Mouse (Mus musculus) left cerebral cortex, postnatal 36 days (tissue): ENCODE data around the gene Prkcb. TPM values are rescaled to one million over a fixed set of nuclear protein-coding genes. Genes with fewer than 3 reads are reported as not detected.

Experiments
- DNase-seq, 2 experiments: peaks; one replicate each; pipeline ENCODE4 v3.0.0; 2021 to 2022; ENCODE audit warnings: low spot score in 2 of 2, mixed read lengths in 1 of 2
- intact Hi-C: fragments of 180-260 bp; cut with DNase I; formaldehyde crosslinking; loops from one replicate; pipeline ENCODE4 v1.15.1; 2025
- total RNA-seq, 2 experiments: library from RNA; stranded (reverse); gene quantifications; 2 replicates each; pipeline ENCODE4 v1.2.3; 2021

The Prkcb gene
- total RNA-seq, 2 experiments from 2014 or later = 978 to 1,072 TPM

DNA sequence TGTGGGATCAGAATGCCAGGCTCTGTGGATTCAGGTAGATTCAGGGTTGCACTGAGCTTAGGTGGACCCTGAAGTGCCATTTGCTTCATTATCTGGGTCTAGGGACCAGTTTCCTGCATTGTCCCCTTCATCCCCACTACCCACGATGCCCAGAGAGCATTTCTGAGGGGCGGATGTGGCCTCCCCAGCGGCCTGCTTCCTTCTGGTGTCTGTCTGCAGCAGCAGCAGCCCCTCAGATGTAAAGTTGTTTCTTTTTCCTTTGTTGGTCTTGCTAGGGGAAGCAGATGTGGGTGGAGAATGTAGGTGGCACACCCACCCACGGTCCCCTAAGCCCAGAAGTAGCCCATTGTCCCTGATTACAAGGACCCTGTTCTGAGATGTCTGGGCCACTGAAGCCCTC, 99.3 kb downstream of the Prkcb start:
- intact Hi-C loops = loop anchor here (5.0 kb wide), 1 partner anchor 96 kb away; no protein-coding TSS in a partner anchor
- no peak for DNase-seq

DNA sequence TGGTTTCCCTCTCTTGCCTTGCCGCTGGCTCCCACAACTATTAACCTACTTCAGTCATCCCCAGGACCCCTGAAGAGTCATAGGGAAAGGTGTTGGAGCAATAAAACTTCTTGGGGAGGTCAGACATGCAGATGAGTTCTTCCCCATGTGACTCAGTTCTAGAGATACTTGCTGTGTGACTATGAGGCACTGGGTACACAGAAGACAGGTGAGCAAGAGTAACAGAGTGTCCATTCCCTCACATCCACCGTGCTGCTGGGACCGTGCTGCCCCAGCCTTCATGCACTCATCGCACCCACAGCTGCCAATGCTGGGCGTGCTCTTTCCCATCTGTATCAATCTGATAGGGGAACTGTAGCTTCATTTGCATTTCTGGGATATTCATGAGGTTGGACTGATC, 100.3 kb downstream of the Prkcb start:
- intact Hi-C loops = loop anchor here (5.0 kb wide), 1 partner anchor 97 kb away; no protein-coding TSS in a partner anchor
- no peak for DNase-seq

DNA sequence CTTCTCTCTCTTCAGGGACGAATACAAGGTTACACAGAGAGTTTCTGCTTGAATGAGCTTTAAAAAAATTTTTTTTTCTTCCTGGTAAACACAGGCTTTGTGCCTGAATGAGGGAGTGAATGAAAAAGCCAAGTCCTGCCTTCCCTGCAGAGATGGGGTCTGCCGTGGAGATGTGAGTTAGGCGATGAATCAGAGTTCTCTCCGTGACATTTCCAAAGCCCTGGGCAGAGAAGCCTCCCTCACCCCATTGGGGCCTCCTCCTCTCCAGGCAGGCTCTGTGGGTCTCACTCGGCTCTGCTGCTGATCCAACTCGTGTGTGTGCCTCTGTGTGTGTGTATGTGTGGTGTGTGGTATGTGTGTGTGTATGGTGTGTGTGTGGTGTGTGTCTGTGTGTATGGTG, 101.1 kb downstream of the Prkcb start:
- intact Hi-C loops = loop anchor here (5.0 kb wide), 1 partner anchor 97 kb away; no protein-coding TSS in a partner anchor

DNA sequence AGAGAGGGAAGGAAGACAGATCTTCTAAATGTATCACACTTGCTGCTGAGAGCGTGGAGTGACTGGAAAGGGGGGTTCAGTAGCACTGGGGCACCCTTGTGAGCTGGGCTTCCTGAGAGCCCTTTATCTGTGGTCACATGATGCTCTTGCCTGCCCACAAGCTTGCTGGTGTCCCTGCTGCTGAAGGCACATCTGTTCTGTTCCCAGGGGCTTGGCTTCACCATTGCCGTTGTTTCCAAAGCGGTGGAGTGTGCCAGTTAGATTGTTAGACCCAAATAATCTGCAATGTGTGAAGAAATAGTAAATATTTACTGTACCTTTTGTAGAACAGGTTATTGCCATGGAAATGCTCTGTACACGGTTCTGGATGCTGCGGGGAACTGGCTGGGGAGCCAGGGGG, 101.6 kb downstream of the Prkcb start:
- intact Hi-C loops = no loop called here
- no peak for DNase-seq

More for the DNA sequence above, 101.1 kb downstream of the Prkcb start:
- DNase-seq = no peak

DNA sequence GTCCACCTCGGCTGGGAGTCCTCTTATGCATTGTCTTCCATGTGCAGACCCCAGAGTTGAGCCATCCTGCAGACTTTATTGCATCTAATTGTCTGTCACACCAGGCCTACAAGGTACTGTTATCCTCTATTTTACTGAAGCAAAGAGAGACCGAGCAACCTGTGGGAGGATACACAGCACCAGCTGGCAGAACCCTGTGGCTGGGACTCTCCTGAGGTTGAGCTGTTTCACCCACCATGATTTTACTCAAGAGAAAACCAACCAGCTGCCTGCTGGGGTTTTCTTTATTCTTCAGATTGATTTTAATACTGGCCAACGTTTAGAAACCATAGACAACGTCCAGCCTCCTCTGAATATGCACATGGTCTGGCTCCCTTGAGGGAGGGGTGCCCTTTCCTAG, 102.1 kb downstream of the Prkcb start:
- no peak for DNase-seq
- intact Hi-C loops = no loop called here

DNA sequence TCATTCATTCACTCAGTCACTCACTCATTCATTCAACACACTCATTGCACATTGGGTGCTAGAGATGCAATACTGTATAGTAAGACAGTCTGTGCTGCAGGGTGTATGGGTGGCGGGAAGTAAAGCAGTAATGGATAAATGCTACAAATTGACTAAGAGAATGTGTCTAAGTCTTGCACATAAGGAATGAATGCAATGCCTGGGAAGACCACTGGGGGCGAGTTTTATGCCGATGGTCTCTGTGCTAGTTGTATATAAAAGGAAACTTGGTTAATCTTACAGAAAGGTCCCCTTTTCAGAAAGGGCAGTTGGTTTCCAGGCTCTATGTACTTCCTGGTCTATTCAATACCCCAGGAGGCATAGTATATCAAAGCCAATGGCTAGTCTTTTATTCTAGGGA, 102.8 kb downstream of the Prkcb start:
- intact Hi-C loops = no loop called here
- DNase-seq = no peak

DNA sequence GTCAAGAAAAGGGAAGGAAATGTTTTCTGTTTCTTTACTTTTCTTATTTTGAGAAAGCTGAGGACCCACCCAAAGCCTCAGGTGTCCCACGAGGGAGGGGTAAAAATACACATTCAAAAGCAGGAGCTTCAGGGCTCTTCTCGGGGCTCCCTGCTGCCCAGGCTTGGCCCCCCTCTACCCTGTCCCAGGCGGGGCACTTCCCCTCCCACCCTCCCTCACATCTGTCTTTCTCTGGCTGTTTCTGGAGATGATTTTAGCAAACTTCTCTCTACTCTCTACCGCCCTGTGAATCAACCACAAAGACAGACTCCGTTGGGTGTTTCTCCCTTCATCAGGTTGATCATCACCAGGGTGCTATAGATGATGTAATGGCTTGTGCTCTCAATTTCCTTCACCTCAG, 105.4 kb downstream of the Prkcb start:
- intact Hi-C loops = no loop called here
- no peak for DNase-seq

DNA sequence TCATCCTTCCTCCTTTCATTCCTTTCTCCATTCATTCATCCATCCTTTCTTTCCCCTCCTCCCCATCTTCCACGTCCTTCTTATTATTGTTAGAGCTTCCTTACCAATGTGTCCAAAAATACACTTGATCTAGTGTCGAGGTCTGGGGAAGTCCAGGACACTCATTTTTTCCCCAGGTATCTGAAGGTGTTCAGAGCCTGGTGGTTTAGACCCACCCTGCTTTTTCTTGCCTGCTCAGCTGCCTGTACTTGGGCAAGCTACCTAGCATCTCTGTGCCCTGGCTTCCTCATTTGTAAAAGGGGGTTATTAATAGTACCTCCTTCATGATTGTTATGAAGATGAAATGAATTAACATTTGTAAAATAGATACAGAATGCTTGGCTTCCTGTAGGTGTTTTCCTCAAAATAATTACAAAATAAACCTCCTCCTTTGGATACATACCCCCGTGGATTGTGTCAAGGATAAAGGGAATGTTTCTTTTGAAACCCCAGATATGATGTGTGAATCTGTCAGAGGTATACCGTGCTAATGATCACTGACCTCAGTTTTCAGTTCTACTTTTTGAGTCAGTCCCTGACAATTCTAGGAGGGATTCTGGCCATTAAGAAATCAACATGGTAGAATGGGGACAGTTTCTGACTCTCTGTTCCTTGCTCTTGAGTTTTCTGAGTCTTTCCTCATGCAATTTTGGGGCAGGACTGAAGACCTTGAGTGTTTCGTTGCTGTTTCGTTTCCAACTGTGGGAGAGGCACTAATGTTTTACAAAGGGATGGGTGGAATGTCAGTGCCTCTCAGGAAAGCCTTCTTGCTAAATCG, 106.8 kb downstream of the Prkcb start:
- DNase-seq = no peak
- intact Hi-C loops = no loop called here

DNA sequence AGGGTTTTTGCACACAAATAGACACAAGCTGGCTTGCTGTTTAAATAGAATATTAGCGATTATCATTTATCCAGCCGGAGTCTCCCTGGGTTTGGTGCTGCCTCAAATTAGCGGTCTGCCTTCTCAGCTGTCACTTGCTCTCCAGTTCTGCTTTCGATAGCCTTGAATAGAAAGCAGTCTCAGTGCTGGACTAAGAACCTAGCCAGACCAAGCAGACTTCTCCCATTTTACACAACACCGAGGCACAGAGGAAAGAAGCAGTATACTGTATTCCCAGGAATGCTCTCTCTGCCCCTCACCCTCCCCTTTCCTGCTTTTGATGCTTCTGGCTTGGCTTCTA, 107.4 kb downstream of the Prkcb start:
- DNase-seq = no peak
- intact Hi-C loops = no loop called here

DNA sequence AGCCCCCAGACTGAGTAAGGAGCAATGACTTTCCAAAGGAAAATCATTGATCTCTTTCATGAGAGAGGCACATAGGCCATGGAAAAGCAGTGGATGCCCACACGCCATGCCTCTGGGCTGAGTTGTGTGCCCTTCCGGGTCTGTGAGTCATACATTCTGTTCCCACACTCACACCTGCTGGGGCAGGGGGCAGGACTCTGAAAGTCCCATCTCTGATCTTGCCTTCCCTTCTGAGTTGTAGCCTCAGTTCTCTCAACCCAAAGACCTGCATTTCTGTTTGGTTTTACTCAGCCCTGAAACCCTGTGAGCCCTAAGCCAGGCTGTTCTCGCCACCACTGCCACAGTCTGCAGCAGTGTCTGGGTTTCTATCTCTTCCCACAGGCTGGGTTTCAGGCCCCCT, 109.1 kb downstream of the Prkcb start:
- DNase-seq = no peak
- intact Hi-C loops = no loop called here

DNA sequence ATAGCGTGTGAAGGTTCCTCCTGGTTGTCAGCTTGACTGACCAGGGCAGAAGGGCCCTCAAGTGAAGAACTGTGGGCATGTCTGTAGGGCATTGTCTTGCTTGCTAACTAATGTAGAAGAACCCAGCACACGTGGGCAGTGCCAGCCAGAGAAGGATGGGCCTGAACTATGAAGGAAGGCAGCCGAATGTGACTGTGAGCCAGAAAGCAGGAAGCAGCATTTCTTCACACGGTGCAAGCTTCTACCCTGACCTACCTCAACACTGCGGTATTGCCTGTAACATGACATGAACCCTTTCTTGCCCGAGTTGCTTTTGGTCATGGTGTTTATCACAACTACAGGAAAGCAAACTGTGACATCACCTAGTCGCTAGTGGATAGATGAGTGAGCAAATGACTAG, 113.5 kb downstream of the Prkcb start:
- intact Hi-C loops = no loop called here
- DNase-seq = no peak

DNA sequence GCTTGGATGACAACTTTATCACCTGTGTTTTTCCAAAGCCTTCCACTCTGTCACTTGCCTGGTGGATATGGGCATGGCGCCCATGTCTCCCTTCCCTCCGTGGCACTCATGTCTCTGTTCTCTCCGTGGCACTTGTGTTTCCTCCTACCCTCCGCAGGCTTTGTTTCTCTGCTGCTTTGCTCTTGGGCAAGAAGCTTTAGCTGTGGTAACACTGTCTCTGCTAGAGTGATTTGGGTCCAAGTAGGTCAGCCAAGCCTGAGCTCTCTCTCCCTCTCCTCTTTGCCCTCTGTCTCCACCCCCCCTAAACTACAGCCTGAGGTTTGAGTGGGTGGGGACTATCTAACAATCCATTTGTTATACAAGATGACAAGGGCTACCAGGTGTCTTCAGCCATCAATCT, 114.8 kb downstream of the Prkcb start:
- DNase-seq = no peak
- intact Hi-C loops = no loop called here

DNA sequence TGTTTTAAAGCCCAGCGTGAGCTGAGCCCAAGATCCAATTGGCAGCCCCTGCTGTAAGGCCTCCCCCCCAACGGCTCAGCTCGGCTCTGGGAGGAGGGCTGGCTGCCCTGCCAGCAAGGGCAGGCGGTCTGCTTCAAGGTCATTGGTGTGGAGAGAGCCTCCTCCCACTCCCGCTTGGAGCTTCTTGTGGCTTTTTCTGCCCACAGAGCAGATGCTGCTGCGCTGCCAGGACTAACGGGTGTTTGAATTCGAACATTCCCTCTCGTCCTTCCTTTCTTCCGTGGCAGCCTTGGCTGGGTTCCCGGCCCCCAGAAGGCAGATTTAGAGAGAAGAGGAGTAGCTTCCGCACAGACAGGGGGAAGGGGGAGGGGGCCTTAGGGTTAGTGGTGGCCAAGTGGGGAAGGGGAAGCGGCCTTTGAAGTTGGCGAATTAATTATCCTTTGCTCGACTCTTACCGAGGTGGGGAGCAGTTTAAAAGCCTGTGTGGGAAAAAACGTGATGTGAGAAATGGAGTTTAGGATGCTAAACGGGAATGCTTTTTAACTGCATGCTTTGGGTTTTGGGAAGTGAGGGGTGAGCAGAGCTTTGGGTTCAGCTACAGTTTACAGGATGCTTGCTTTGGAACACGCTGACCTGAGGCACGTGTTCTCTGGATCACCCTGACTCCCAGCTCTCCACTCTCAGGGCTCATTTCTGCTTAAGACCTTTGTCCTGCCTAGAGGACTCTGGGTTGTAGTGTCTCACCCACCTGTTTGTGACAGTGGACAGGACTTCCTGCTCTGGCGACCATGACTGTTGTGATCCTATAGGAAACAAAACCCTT, 116.2 kb downstream of the Prkcb start:
- DNase-seq = peak; percentile 88 to 89
- intact Hi-C loops = no loop called here

DNA sequence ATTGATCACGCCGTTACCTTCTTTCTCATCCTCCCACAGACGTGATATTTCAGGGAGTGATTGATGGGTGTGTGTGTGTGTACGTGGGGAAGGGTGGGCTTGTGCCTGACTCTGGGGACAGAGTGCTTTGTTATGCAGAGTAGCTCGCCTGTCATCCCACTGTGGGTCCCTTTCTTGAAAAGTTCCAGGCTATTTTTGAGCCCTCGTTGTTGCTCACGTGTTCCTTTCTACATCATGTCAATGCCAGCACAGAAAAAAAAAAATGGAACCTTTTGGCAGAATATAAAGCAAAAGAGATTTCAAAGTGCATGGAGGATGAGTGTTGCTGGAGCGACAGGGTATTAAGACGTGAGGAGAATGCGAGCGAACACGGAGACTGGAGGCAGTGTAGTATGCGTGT, 118.1 kb downstream of the Prkcb start:
- peak in 1 of 2 experiments; percentile 33 for DNase-seq
- intact Hi-C loops = no loop called here

DNA sequence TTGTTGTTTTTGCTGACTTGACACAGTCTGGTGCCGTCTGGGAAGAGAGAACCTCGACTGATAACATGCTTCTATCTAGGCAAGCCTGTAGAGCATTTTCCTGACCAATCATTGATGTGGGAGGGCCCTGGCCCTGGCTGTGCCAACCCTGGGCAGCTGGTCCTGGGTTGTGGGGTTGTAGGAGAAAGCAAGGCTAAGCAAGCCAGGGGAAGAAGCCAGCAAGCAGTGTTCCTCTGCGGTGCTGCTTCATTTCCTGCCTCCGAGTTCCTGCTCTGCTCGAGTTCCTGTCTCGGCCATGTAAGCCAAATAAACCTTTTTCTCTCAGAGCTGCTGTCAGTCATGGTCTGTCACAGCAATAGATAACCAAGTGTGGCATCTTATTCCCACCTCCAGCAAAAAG, 121.4 kb downstream of the Prkcb start:
- DNase-seq = no peak
- intact Hi-C loops = no loop called here

DNA sequence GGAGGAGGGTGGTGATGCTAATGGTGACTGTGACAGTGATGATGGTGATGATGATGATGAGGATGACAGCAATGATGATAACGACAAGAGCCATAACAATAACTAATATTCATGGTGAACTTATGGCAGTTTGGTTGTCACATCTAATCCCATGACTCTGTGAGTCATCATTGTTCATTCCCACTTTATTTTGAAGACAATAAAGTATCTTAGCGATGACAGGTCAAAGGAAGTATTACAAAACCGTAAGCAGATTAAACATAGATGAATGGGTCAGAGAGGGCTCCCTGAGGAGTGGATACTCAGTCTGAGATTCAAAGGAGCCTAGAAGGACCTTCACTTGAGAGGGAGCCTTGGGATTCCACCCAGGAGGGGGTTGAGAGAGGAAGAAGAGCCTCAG, 122.3 kb downstream of the Prkcb start:
- intact Hi-C loops = no loop called here

DNA sequence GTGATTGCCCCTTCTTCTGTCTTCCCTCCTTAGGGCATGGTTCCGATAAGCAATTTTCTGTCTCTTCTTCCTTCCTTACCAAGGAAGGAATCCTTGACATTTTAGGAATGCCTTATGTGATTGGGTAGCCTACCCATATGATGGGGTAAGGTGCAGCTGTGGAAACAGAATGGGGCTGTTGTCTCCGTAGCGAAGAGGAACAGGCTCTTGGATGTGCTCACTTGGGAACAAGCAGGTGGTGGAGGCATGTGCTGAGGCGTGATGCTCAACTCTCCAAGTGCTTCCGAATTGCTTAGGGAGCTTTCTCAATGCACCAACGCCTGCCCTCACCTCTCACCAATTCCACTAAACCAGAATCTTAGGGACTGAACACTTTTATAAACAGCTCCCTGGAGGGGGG, 124.7 kb downstream of the Prkcb start:
- no peak for DNase-seq
- intact Hi-C loops = no loop called here

More for the DNA sequence above, 122.3 kb downstream of the Prkcb start:
- no peak for DNase-seq

DNA sequence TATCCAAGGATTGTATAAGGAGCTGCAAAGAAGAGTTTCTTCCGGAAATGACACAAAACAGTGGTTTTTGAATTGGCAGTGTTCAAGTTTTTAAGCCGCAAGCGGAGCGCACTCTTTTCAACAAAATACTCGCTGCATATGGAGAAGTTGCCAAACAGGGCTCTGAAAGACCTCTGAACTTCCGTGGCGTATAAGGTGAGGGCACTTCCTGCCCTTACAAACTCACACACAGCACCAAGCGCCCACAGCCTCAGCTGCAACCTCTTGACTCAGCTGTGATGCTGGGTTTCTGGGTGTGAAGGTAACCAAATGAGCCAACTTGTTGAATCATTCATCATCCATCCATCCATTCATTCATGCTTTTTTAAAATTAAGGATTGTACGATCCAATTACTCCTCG, 125.6 kb downstream of the Prkcb start:
- DNase-seq = no peak
- intact Hi-C loops = no loop called here

DNA sequence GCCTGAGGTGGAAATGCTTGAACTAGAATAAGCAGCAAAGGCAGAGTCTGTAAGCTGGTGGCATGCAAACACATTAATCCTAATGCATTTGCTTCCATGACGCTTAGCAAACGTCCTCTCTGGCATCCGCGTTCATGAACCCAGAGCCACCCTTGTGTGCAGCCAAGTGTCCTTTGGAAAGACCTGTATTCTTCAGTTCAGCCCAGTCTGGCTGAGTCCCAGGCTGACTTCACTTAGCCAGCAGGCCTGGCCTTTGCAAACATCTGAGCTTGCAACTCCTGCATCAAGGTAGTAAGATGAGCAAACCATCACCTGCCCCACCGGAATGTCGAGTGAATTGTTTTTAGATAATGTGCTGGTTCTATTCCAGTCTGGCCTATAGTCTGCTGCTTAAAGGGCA, 126.1 kb downstream of the Prkcb start:
- intact Hi-C loops = no loop called here

DNA sequence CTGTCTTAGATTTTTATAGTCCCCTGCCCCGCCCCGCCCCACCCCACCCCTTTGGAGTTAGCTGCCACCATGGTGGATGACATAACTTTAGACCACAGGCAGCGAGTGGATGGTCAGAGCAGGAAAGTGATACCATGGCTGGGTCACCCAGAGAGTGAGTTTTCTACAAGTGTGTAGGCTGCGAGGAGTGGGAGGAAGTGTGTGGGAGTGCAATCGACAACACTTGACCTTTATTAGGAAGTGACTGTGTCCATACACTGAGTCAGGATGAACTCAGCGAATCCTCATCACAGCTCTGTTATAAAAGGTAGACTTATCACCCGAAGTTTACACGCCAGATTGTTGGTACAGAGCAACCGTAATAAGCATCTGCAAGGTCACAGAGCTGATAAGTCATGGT, 126.8 kb downstream of the Prkcb start:
- no peak for DNase-seq
- intact Hi-C loops = no loop called here

More for the DNA sequence above, 126.1 kb downstream of the Prkcb start:
- no peak for DNase-seq

DNA sequence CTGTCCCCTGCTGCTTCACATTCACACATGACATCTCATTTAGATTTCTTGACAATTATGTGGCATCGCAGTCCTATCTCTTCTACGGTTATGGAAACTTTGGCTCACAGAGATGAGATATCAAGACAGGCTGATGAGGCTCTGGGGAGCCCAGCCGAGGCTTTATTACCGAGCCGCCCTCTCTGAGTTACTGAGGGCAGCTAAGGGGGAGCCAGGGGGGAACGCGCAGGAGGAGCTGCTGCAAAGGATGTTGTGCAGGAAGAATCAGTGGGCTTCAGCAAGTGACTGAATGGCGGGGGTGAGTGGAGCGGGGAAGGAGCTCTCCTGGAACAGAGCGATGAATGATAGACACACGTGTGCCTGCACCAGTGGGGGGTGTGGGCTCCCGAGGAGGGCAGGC, 127.4 kb downstream of the Prkcb start:
- DNase-seq = no peak
- intact Hi-C loops = no loop called here
